Mouse (Mus musculus) midbrain, embryonic 14.5 days (tissue): ENCODE measurements at regions not wholly inside any gene's neighbourhood (a gene's known extent, or its start where the extent isn't known, plus 50 kb on each side); places are given as distances from the start of the nearest gene placed in this dataset.
"Not testable (repeated sequence)": the region's sequence is repeated elsewhere in the genome, so short reads cannot be mapped to it uniquely, and the experiment has no call there.

ENCODE experiments used
- ATAC-seq: fragments of 200-750 bp; cut with Nextera tagmentation; 2 replicates; pipeline ENCODE4 v1.8.0; 2017; ENCODE audit warnings: moderate number of reproducible peaks, moderate library complexity; ENCODE audit not compliant: low FRiP score, low TSS enrichment
- DNase-seq: peaks from one replicate; pipeline ENCODE4 v3.0.0-alpha.2; 2015
- H3K27ac ChIP-seq: fragments of 300-500 bp; sonication (generic); replicated peaks from 2 replicates; pipeline ENCODE4 v1.5.1; 2014; ENCODE audit warnings: mild to moderate bottlenecking, low read depth, low read length, moderate library complexity
- H3K27me3 ChIP-seq: fragments of 300-500 bp; sonication (generic); 2 replicates; pipeline ENCODE4 v1.6.1; 2014; ENCODE audit warnings: low read length, control low read depth, mixed read lengths; ENCODE audit not compliant: control insufficient read depth, insufficient read depth
- H3K36me3 ChIP-seq: fragments of 300-500 bp; sonication (generic); 2 replicates; pipeline ENCODE4 v1.6.1; 2014; ENCODE audit warnings: low read length, control low read depth; ENCODE audit not compliant: control insufficient read depth, insufficient read depth
- H3K4me1 ChIP-seq: fragments of 300-500 bp; sonication (generic); 2 replicates; pipeline ENCODE4 v1.6.1; 2014; ENCODE audit warnings: mild to moderate bottlenecking, antibody characterized with exemption, low read length, control low read depth; ENCODE audit not compliant: control insufficient read depth, insufficient read depth
- H3K4me2 ChIP-seq: fragments of 300-500 bp; sonication (generic); 2 replicates; pipeline ENCODE4 v1.6.1; 2014; ENCODE audit warnings: mild to moderate bottlenecking, low read length, moderate library complexity
- H3K4me3 ChIP-seq: fragments of 300-500 bp; sonication (generic); replicated peaks from 2 replicates; pipeline ENCODE4 v1.5.1; 2014; ENCODE audit warnings: low read depth, low read length
- H3K9ac ChIP-seq: fragments of 300-500 bp; sonication (generic); replicated peaks from 2 replicates; pipeline ENCODE4 v1.6.1; 2014; ENCODE audit warnings: mild to moderate bottlenecking, low read length, moderate library complexity
- H3K9me3 ChIP-seq: fragments of 300-500 bp; sonication (generic); 2 replicates; pipeline ENCODE4 v1.6.1; 2016; ENCODE audit warnings: low read length, control low read depth, mixed read lengths; ENCODE audit not compliant: control insufficient read depth
- WGBS: fragments of 180-500 bp; shearing (Covaris S2); extraction: QIAGEN DNeasy Blood & Tissue Kit; methylation state at CpG from one replicate; pipeline ENCODE4 v1.1.7; 2014; 5-methylcytosine and 5-hydroxymethylcytosine counted together

- no peaks in the 10 kb centered on the region for H3K27me3 ChIP-seq
- H3K4me2 ChIP-seq: no peak overlapping the region
- DNase-seq (no peak), ATAC-seq (no peak)
- H3K27ac ChIP-seq: no peak overlapping the region
- no peaks in the 10 kb centered on the region for H3K4me1 ChIP-seq
- no peak overlapping the region for H3K4me3 ChIP-seq
- H3K9me3 ChIP-seq: no peaks in the 10 kb centered on the region
- 86% methylated on average over 2 of the region's 2 CpGs for WGBS
- H3K36me3 ChIP-seq: no peaks in the 10 kb centered on the region
- H3K9ac ChIP-seq: no peak overlapping the region
Measured at GRCm38 (mm10) chr3:117065904-117066303, 97.1 kb upstream of the Palmd start.

GRCm38 (mm10) chr3:117061831-117062230 is 93.0 kb upstream of the Palmd start:
- no peak overlapping the region for H3K4me2 ChIP-seq
- 76% methylated on average over 1 of the region's 1 CpGs for WGBS
- peak; percentile 17 for DNase-seq
- ATAC-seq: no peak
- no peaks in the 10 kb centered on the region for H3K36me3 ChIP-seq
- H3K9me3 ChIP-seq: no peaks in the 10 kb centered on the region
- H3K9ac ChIP-seq: no peak overlapping the region
- no peaks in the 10 kb centered on the region for H3K4me1 ChIP-seq
- H3K27ac ChIP-seq: no peak overlapping the region
- no peak overlapping the region for H3K4me3 ChIP-seq
- H3K27me3 ChIP-seq: no peaks in the 10 kb centered on the region

GRCm38 (mm10) chr3:117061182-117061581 is 92.4 kb upstream of the Palmd start:
- 44% methylated on average over 6 of the region's 6 CpGs for WGBS
- DNase-seq: no peak
- Histone ChIP-seq H3K4me1 (no peaks in the 10 kb centered on the region), H3K27ac (no peak overlapping the region), H3K4me2 (no peak overlapping the region), H3K9ac (no peak overlapping the region), H3K4me3 (no peak overlapping the region), H3K36me3 (no peaks in the 10 kb centered on the region), H3K9me3 (no peaks in the 10 kb centered on the region), H3K27me3 (no peaks in the 10 kb centered on the region)
- ATAC-seq: no peak

- not testable (repeated sequence) for H3K36me3 ChIP-seq, H3K27me3 ChIP-seq, H3K27ac ChIP-seq, H3K9ac ChIP-seq, ATAC-seq, DNase-seq, H3K4me3 ChIP-seq, H3K4me1 ChIP-seq, H3K9me3 ChIP-seq, H3K4me2 ChIP-seq
- 97% methylated on average over 3 of the region's 3 CpGs for WGBS
Measured at GRCm38 (mm10) chr3:117054711-117055110, 85.9 kb upstream of the Palmd start.

GRCm38 (mm10) chr3:117051431-117051830 is 82.6 kb upstream of the Palmd start:
- H3K27ac ChIP-seq: no peak overlapping the region
- H3K4me1 ChIP-seq: no peaks in the 10 kb centered on the region
- no peaks in the 10 kb centered on the region for H3K36me3 ChIP-seq
- H3K27me3 ChIP-seq: no peaks in the 10 kb centered on the region
- WGBS: 90% methylated on average over 3 of the region's 3 CpGs
- no peak overlapping the region for H3K9ac ChIP-seq
- DNase-seq (no peak), ATAC-seq (no peak)
- no peak overlapping the region for H3K4me3 ChIP-seq
- no peaks in the 10 kb centered on the region for H3K9me3 ChIP-seq
- H3K4me2 ChIP-seq: no peak overlapping the region

- Histone ChIP-seq H3K4me2 (no peak overlapping the region), H3K4me1 (no peaks in the 10 kb centered on the region), H3K9me3 (no peaks in the 10 kb centered on the region), H3K27me3 (no peaks in the 10 kb centered on the region), H3K27ac (no peak overlapping the region), H3K36me3 (no peaks in the 10 kb centered on the region), H3K4me3 (no peak overlapping the region), H3K9ac (no peak overlapping the region)
- DNase-seq (no peak), ATAC-seq (no peak)
- WGBS: 78% methylated on average over 3 of the region's 3 CpGs
Measured at GRCm38 (mm10) chr3:117050909-117051308, 82.1 kb upstream of the Palmd start.

- DNase-seq (no peak), ATAC-seq (no peak)
- Histone ChIP-seq H3K4me3 (no peak overlapping the region), H3K9me3 (no peaks in the 10 kb centered on the region), H3K27ac (no peak overlapping the region), H3K36me3 (no peaks in the 10 kb centered on the region), H3K4me1 (no peaks in the 10 kb centered on the region), H3K27me3 (no peaks in the 10 kb centered on the region), H3K4me2 (no peak overlapping the region), H3K9ac (no peak overlapping the region)
- 72% methylated on average over 3 of the region's 3 CpGs for WGBS
Measured at GRCm38 (mm10) chr3:117049410-117049809, 80.6 kb upstream of the Palmd start.

GRCm38 (mm10) chr3:117044809-117045208 is 76.0 kb upstream of the Palmd start:
- Histone ChIP-seq H3K27ac (no peak overlapping the region), H3K4me1 (no peaks in the 10 kb centered on the region), H3K4me3 (no peak overlapping the region), H3K9me3 (no peaks in the 10 kb centered on the region), H3K27me3 (no peaks in the 10 kb centered on the region), H3K4me2 (no peak overlapping the region), H3K9ac (no peak overlapping the region), H3K36me3 (no peaks in the 10 kb centered on the region)
- WGBS: 83% methylated on average over 4 of the region's 4 CpGs
- DNase-seq (no peak), ATAC-seq (no peak)

- H3K9me3 ChIP-seq: no peaks in the 10 kb centered on the region
- no peaks in the 10 kb centered on the region for H3K27me3 ChIP-seq
- no peak for ATAC-seq
- no peaks in the 10 kb centered on the region for H3K36me3 ChIP-seq
- DNase-seq: no peak
- H3K4me2 ChIP-seq: no peak overlapping the region
- no peak overlapping the region for H3K27ac ChIP-seq
- H3K4me1 ChIP-seq: no peaks in the 10 kb centered on the region
- WGBS: 80% methylated on average over 2 of the region's 2 CpGs
- no peak overlapping the region for H3K4me3 ChIP-seq
- no peak overlapping the region for H3K9ac ChIP-seq
Measured at GRCm38 (mm10) chr3:117044304-117044703, 75.5 kb upstream of the Palmd start.
